In the genomic region with DNA sequence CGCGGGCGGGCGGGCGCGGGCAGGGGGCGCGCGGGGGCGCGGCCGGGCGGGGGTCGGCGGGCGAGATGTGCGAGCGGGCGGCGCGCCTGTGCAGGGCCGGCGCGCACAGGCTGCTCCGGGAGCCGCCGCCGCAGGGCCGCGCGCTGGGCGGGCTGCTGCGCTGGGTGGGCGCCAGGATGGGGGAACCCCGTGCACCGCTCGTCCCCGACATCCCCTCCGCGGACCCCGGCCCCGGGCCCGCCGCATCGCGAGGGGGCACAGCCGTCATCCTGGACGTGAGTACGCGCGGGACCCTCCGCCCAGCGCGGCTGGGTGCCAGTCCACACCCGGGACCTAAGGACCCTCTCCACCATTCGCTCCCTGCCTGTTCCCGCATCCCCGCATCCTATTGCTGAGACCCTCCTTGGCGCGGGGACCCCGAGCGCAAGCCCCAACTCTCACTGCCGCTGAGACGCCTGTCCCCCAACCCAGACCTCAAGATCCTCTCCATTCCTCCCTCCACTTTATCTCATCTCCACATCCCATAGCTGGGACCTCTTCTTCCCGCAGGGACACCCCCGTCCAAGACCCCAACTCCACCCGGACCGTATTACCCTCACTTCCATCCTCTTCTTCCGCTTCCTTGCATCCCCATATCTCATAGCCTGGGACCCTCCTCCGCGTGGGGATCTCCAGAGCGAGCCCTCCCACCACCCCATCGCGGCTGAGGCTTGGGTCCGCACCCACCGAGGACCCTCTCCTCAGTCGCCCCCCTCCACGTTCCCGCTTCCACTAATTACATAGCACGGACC, we compare ENCODE assay signal across 10 mouse cellular contexts. TPM values are rescaled to one million over a fixed set of nuclear protein-coding genes. Genes with fewer than 3 reads are reported as not detected.
DNase-seq lines count a peak whose midpoint lies in the region; ATAC-seq lines count a peak whose summit lies in the region.
"Had no signal": no experiment of that assay in that cellular context is flagged by ENCODE, and none has a peak within 500 bp of the region (broad histone marks: within the 10 kb centered on the region; RNA-seq: fewer than 3 reads in every experiment).

No protein-coding gene starts in this region.

- no peak for DNase-seq in kidney, adult 8-10 months
- peak; percentile 53 for DNase-seq in embryonic facial prominence, embryonic 11.5 days (ENCODE audit: low spot score)
- DNase-seq in thymus, postnatal 36 days: no peak
- DNase-seq in layer of hippocampus, postnatal 14 days (ENCODE audit: low spot score in 2 of 2): no peak

- H3K9me3 ChIP-seq in kidney, embryonic 15.5 days (replicated peaks): no peaks in the 10 kb centered on the region
- H3K9me3 ChIP-seq in embryonic facial prominence, embryonic 11.5 days (replicated peaks; ENCODE audit: control insufficient read depth, low read length): no peaks in the 10 kb centered on the region
- H3K9me3 ChIP-seq in hindbrain, embryonic 16.5 days (ENCODE audit: control insufficient read depth, low read length): no peaks in the 10 kb centered on the region
- no peaks in the 10 kb centered on the region for H3K9me3 ChIP-seq in midbrain, embryonic 16.5 days (replicated peaks; ENCODE audit: control insufficient read depth, low read length, poor library complexity, severe bottlenecking)

- H3K4me1 ChIP-seq in kidney, embryonic 15.5 days: peaks cover 16% of the 10 kb centered on the region
- H3K4me1 ChIP-seq in embryonic facial prominence, embryonic 11.5 days (ENCODE audit: control insufficient read depth, insufficient read depth, low read length): no peaks in the 10 kb centered on the region; the same call in 1 of the 2 replicates
- H3K4me1 ChIP-seq in hindbrain, embryonic 16.5 days (ENCODE audit: control insufficient read depth, insufficient read depth, low read depth, low read length): peaks cover 4% of the 10 kb centered on the region; the same call in 1 of the 2 replicates
- peaks cover 5% of the 10 kb centered on the region for H3K4me1 ChIP-seq in midbrain, embryonic 16.5 days (ENCODE audit: control insufficient read depth, insufficient read depth, low read length)

- no peaks in the 10 kb centered on the region for H3K36me3 ChIP-seq in kidney, embryonic 15.5 days
- no peaks in the 10 kb centered on the region for H3K36me3 ChIP-seq in embryonic facial prominence, embryonic 11.5 days (replicated peaks; ENCODE audit: control insufficient read depth, insufficient read depth, low read depth, low read length)
- no peaks in the 10 kb centered on the region for H3K36me3 ChIP-seq in hindbrain, embryonic 16.5 days (ENCODE audit: control insufficient read depth, insufficient read depth, low read length)
- H3K36me3 ChIP-seq in midbrain, embryonic 16.5 days (ENCODE audit: control insufficient read depth, insufficient read depth, low read length): no peaks in the 10 kb centered on the region

- peak overlapping the region; percentile 71 for H3K9ac ChIP-seq in kidney, embryonic 15.5 days
- H3K9ac ChIP-seq in embryonic facial prominence, embryonic 11.5 days (replicated peaks; ENCODE audit: low read length): peak overlapping the region; percentile 80
- H3K9ac ChIP-seq in hindbrain, embryonic 16.5 days (ENCODE audit: low read depth, low read length): peak overlapping the region; percentile 87
- H3K9ac ChIP-seq in midbrain, embryonic 16.5 days (ENCODE audit: low read depth, low read length): peak overlapping the region; percentile 82

- H3K4me3 ChIP-seq in kidney, embryonic 15.5 days (replicated peaks): peak overlapping the region; percentile 69
- H3K4me3 ChIP-seq in embryonic facial prominence, embryonic 11.5 days (ENCODE audit: low read depth, low read length): peak overlapping the region; percentile 74
- peak overlapping the region; percentile 78 for H3K4me3 ChIP-seq in hindbrain, embryonic 16.5 days (ENCODE audit: low read length)
- peak overlapping the region; percentile 67 for H3K4me3 ChIP-seq in midbrain, embryonic 16.5 days (ENCODE audit: low read depth, low read length)
- H3K4me3 ChIP-seq: erythroblast, embryonic 14.5 days had no signal

- peaks cover 42% of the 10 kb centered on the region for H3K27me3 ChIP-seq in kidney, embryonic 15.5 days
- peaks cover 17% of the 10 kb centered on the region for H3K27me3 ChIP-seq in embryonic facial prominence, embryonic 11.5 days (ENCODE audit: control insufficient read depth, insufficient read depth, low read length)
- 0 out of 2 replicates have a peak, but pooled peaks cover 2% of the 10 kb centered on the region for H3K27me3 ChIP-seq in hindbrain, embryonic 16.5 days (replicated peaks; ENCODE audit: control insufficient read depth, insufficient read depth, low read length)
- no peaks in the 10 kb centered on the region for H3K27me3 ChIP-seq in midbrain, embryonic 16.5 days (ENCODE audit: control insufficient read depth, insufficient read depth, low read depth, low read length)
- H3K27me3 ChIP-seq: Patski had no signal

- under 1% methylated on average over 47 of the region's 80 CpGs for WGBS in kidney, embryonic 15.5 days
- WGBS in embryonic facial prominence, embryonic 11.5 days: under 1% methylated on average over 66 of the region's 80 CpGs
- WGBS in hindbrain, embryonic 16.5 days: under 1% methylated on average over 44 of the region's 80 CpGs
- under 1% methylated on average over 63 of the region's 80 CpGs for WGBS in midbrain, embryonic 16.5 days

- H3K4me2 ChIP-seq in kidney, embryonic 15.5 days: peak overlapping the region; percentile 98
- H3K4me2 ChIP-seq in embryonic facial prominence, embryonic 11.5 days (ENCODE audit: low read depth, low read length): peak overlapping the region; percentile 91
- peak overlapping the region; percentile 96 for H3K4me2 ChIP-seq in hindbrain, embryonic 16.5 days (ENCODE audit: low read length)
- peak overlapping the region; percentile 77 for H3K4me2 ChIP-seq in midbrain, embryonic 16.5 days (ENCODE audit: low read length)

- H3K27ac ChIP-seq in kidney, embryonic 15.5 days: no peak overlapping the region
- no peak overlapping the region for H3K27ac ChIP-seq in embryonic facial prominence, embryonic 11.5 days (replicated peaks; ENCODE audit: low read depth, low read length)
- peak overlapping the region; percentile 36 for H3K27ac ChIP-seq in hindbrain, embryonic 16.5 days (ENCODE audit: low read depth, low read length)
- no peak overlapping the region for H3K27ac ChIP-seq in midbrain, embryonic 16.5 days (ENCODE audit: low read length)

- ATAC-seq in kidney, embryonic 15.5 days (replicated peaks; ENCODE audit: low FRiP score): peak; percentile 26
- ATAC-seq in embryonic facial prominence, embryonic 11.5 days (replicated peaks; ENCODE audit: insufficient number of reproducible peaks, low FRiP score, low TSS enrichment, low read depth): peak; percentile 14; the same call in 1 of the 2 replicates
- peak; percentile 54 for ATAC-seq in hindbrain, embryonic 16.5 days
- ATAC-seq in midbrain, embryonic 16.5 days: peak; percentile 63
- no peak for ATAC-seq in erythroblast, adult 5-6 weeks (replicated peaks; ENCODE audit: low FRiP score, poor library complexity, severe bottlenecking)

RNA-seq across cellular contexts. Expression of gene Necab2, which starts 0.7 kb away (rescaled TPM):
- 2.3 and 3.3 TPM in 2 replicates for polyA plus RNA-seq in kidney, embryonic 15.5 days (2015; fragmentation: Nextera tagmentation; extraction: Ambion mirVana)
- 9.2 and 11.9 TPM in 2 replicates for polyA plus RNA-seq in embryonic facial prominence, embryonic 11.5 days (2014; fragmentation: Nextera tagmentation; extraction: Ambion mirVana)
- polyA plus RNA-seq in hindbrain, embryonic 16.5 days (2015; fragmentation: Nextera tagmentation; extraction: Ambion mirVana): 52.2 and 56.9 TPM in 2 replicates
- 65.7 and 85.9 TPM in 2 replicates for polyA plus RNA-seq in midbrain, embryonic 16.5 days (2015; fragmentation: Nextera tagmentation; extraction: Ambion mirVana)
- total RNA-seq in erythroblast, adult 5-6 weeks (2015; ENCODE audit: low replicate concordance): not detected in 2 replicates
- not detected in 2 replicates for total RNA-seq in erythroblast, adult 5-6 weeks (2017; ENCODE audit: low replicate concordance)
- 100 to 1,000 TPM; 126 to 129 TPM for total RNA-seq in layer of hippocampus, postnatal 14 days (2021)
- polyA plus RNA-seq: erythroblast, embryonic 14.5 days had no signal

RNA-seq across cellular contexts. Expression of gene Osgin1, which starts 13.3 kb away (rescaled TPM):
- 2.0 and 3.5 TPM in 2 replicates for polyA plus RNA-seq in kidney, embryonic 15.5 days (2015; fragmentation: Nextera tagmentation; extraction: Ambion mirVana)
- polyA plus RNA-seq in embryonic facial prominence, embryonic 11.5 days (2014; fragmentation: Nextera tagmentation; extraction: Ambion mirVana): 0.08 and 0.53 TPM in 2 replicates
- 0.26 and 0.63 TPM in 2 replicates for polyA plus RNA-seq in hindbrain, embryonic 16.5 days (2015; fragmentation: Nextera tagmentation; extraction: Ambion mirVana)
- polyA plus RNA-seq in midbrain, embryonic 16.5 days (2015; fragmentation: Nextera tagmentation; extraction: Ambion mirVana): 0.45 TPM in 2 replicates
- 1.7 TPM in 2 replicates for total RNA-seq in erythroblast, adult 5-6 weeks (2015; ENCODE audit: low replicate concordance)
- total RNA-seq in erythroblast, adult 5-6 weeks (2017; ENCODE audit: low replicate concordance): 0.70 and 0.94 TPM in 2 replicates
- 1 to 10 TPM in 1 of 2 experiments, under 1 TPM in 1; 0.19 to 1.2 TPM for total RNA-seq in layer of hippocampus, postnatal 14 days (2021)

RNA-seq across cellular contexts. Expression of gene Mlycd, which starts 52.5 kb away (rescaled TPM):
- 11.7 and 12.8 TPM in 2 replicates for polyA plus RNA-seq in kidney, embryonic 15.5 days (2015; fragmentation: Nextera tagmentation; extraction: Ambion mirVana)
- 9.8 and 10.4 TPM in 2 replicates for polyA plus RNA-seq in embryonic facial prominence, embryonic 11.5 days (2014; fragmentation: Nextera tagmentation; extraction: Ambion mirVana)
- polyA plus RNA-seq in hindbrain, embryonic 16.5 days (2015; fragmentation: Nextera tagmentation; extraction: Ambion mirVana): 16.1 and 16.5 TPM in 2 replicates
- polyA plus RNA-seq in midbrain, embryonic 16.5 days (2015; fragmentation: Nextera tagmentation; extraction: Ambion mirVana): 13.9 and 15.0 TPM in 2 replicates
- 2.7 TPM in 1 of 2 replicates, not detected in the other for total RNA-seq in erythroblast, adult 5-6 weeks (2015; ENCODE audit: low replicate concordance)
- 1.3 and 1.8 TPM in 2 replicates for total RNA-seq in erythroblast, adult 5-6 weeks (2017; ENCODE audit: low replicate concordance)
- total RNA-seq in layer of hippocampus, postnatal 14 days (2021): 10 to 100 TPM; 24.1 to 27.0 TPM

RNA-seq across cellular contexts. Expression of gene Slc38a8, which starts 54.3 kb away (rescaled TPM):
- 0.08 TPM in 1 of 2 replicates, not detected in the other for polyA plus RNA-seq in kidney, embryonic 15.5 days (2015; fragmentation: Nextera tagmentation; extraction: Ambion mirVana)
- 1.8 and 4.7 TPM in 2 replicates for polyA plus RNA-seq in embryonic facial prominence, embryonic 11.5 days (2014; fragmentation: Nextera tagmentation; extraction: Ambion mirVana)
- polyA plus RNA-seq in hindbrain, embryonic 16.5 days (2015; fragmentation: Nextera tagmentation; extraction: Ambion mirVana): 0.11 TPM in 1 of 2 replicates, not detected in the other
- 0.12 TPM in 1 of 2 replicates, not detected in the other for polyA plus RNA-seq in midbrain, embryonic 16.5 days (2015; fragmentation: Nextera tagmentation; extraction: Ambion mirVana)
- total RNA-seq in erythroblast, adult 5-6 weeks (2015; ENCODE audit: low replicate concordance): not detected in 2 replicates
- not detected in 2 replicates for total RNA-seq in erythroblast, adult 5-6 weeks (2017; ENCODE audit: low replicate concordance)
- under 1 TPM; 0.23 to 0.29 TPM for total RNA-seq in layer of hippocampus, postnatal 14 days (2021)
- polyA plus RNA-seq: erythroblast, embryonic 14.5 days; Patski had no signal
